Mouse (Mus musculus) frontal cortex, adult (tissue): ENCODE results near the gene Gm5926.
"Not testable (repeated sequence)": the region's sequence is repeated elsewhere in the genome, so short reads cannot be mapped to it uniquely, and the experiment has no call there.

ENCODE experiments used
- ATAC-seq: cut with Nextera tagmentation; 2 replicates; pipeline ENCODE4 v1.9.2; 2017; ENCODE audit warnings: mild to moderate bottlenecking, moderate library complexity, mixed read lengths; ENCODE audit not compliant: low TSS enrichment

The Gm5926 gene

DNA sequence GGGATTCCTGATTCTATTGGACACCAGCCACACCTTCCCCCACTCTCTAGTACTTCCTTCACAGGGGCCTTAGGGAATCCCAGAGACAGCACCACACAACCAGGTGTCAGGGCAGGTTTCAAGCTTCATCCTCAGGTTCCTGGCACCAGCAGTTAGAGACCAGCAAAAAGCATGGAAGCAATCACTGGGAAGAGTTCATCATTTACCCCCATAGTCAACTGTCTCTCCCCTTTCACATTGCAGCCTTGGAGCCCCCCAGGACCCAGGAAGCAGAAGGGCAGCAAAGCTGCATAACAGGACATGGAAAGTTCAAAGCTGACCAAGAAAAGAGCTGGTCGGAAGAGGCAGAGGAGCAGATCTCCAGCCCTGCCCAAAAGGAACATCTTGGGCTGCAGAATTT lies at the start of gene Gm5926:
Gm5926 (plus strand) TSS at position 301 of the 400 bp plus-strand sequence.
- not testable (repeated sequence) for ATAC-seq

DNA sequence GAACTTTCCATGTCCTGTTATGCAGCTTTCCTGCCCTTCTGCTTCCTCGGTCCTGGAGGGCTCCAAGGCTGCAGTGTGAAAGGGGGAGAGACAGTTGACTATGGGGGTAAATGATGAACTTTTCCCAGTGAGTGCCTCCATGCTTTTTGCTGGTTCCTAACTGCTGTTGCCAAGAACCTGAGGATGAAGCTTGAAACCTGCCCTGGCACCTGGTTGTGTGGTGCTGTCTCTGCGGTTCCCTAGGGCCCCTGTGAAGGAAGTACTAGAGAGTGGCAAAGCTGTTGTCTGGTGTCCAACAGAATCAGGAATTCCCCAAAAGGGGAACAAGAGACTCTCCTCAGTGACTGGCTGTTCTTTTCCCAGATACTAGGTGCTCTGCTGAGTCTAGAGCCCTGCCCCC lies 49.5 kb upstream of the Gm5926 start:
- not testable (repeated sequence) for ATAC-seq

DNA sequence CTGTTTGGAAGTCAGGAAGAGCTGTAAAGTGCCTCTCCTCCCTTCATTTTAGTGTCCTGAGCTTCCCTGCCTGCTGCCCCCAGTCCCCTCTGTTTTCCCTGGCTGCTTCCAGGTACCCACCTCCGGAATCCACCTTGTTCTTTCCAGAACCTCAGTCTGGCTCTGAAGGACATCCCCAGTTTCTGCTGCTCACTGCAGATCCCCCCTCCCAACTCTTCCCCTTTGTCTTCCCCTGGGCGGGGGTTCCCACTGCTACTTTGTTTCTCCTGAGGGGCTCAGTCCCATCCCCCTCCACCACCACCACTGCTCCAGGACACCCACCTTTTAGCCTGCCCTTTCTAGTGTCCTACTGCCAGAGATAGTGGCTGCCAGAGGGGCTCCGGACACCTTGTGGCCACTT lies 49.1 kb upstream of the Gm5926 start:
- ATAC-seq = not testable (repeated sequence)
